10 mouse cellular contexts compared by ENCODE assay signal in genomic region chr17:83997778-83998177, GRCm38 (mm10).
DNase-seq lines count a peak whose midpoint lies in the region; ATAC-seq and TF ChIP-seq lines count a peak whose summit lies in the region.
"Had no signal": no experiment of that assay in that cellular context is flagged by ENCODE, and none has a peak within 500 bp of the region (broad histone marks: within the 10 kb centered on the region; RNA-seq: fewer than 3 reads in every experiment).

No protein-coding gene starts in this region.

- H3K36me3 ChIP-seq in testis, adult 2 months (ENCODE audit: control insufficient read depth, insufficient read depth, low read length), result no peaks in the 10 kb centered on the region
- H3K36me3 ChIP-seq: midbrain, embryonic 12.5 days had no signal

- peak; percentile 68 for DNase-seq in ovary, postnatal 14 days (ENCODE audit: low spot score)
- no peak for DNase-seq in ovary, postnatal 10 days (ENCODE audit: low spot score)
- no peak for DNase-seq in brain, embryonic 14.5 days (ENCODE audit: low read depth)
- peak; percentile 90 for DNase-seq in induced T-regulatory cell, adult 2 months (ENCODE audit: low read depth)
- peak; percentile 36 for DNase-seq in left cerebral cortex, adult 11 months (ENCODE audit: low spot score)
- no peak for DNase-seq in cerebellum, adult 8-10 months

- TF ChIP-seq CTCF in brain, embryonic 14.5 days (IDR thresholded peaks at IDR 0.05; ENCODE audit: borderline replicate concordance, extremely low read depth, insufficient read depth, insufficient read length), result peak; percentile 43; the same call in 1 of the 2 replicates
- peak; percentile 73; the same call in 1 of the 2 replicates for TF ChIP-seq CTCF in testis, adult 2 months (IDR thresholded peaks at IDR 0.05; ENCODE audit: control insufficient read depth, insufficient read depth, insufficient replicate concordance, low read depth, low read length)

- no peaks in the 10 kb centered on the region for H3K27me3 ChIP-seq in testis, adult 2 months (ENCODE audit: control insufficient read depth, insufficient read depth, low read length)
- H3K27me3 ChIP-seq: midbrain, embryonic 12.5 days had no signal

- peak; percentile 73 for ATAC-seq in megakaryocyte-erythroid progenitor cell, adult 5-6 weeks (replicated peaks; ENCODE audit: low FRiP score, low TSS enrichment, poor library complexity, severe bottlenecking)

- H3K27ac ChIP-seq in testis, adult 2 months (ENCODE audit: control insufficient read depth, insufficient read depth, low read depth, low read length), result no peak overlapping the region
- H3K27ac ChIP-seq: midbrain, embryonic 12.5 days had no signal

- no peak for TF ChIP-seq POLR2A in brain, embryonic 14.5 days (IDR thresholded peaks at IDR 0.05; ENCODE audit: borderline replicate concordance, extremely low read depth, insufficient read depth, insufficient read length, poor library complexity, severe bottlenecking)
- no peak for TF ChIP-seq POLR2A in testis, adult 2 months (IDR thresholded peaks at IDR 0.05; ENCODE audit: control insufficient read depth, low read depth, low read length)

- no peak overlapping the region for H3K4me3 ChIP-seq in testis, adult 2 months (ENCODE audit: control insufficient read depth, low read depth, low read length)
- H3K4me3 ChIP-seq: erythroblast, embryonic 14.5 days; midbrain, embryonic 12.5 days had no signal

- no peaks in the 10 kb centered on the region; the same call in 1 of the 2 replicates for H3K4me1 ChIP-seq in testis, adult 2 months (ENCODE audit: control insufficient read depth, insufficient read depth, low read length)
- H3K4me1 ChIP-seq: midbrain, embryonic 12.5 days had no signal

Comparison
In these comparisons a context has a peak if more than half of its experiments do, and no peak if none do; other contexts are left out.
1. DNase-seq: peak in ovary, postnatal 14 days (single experiment), induced T-regulatory cell, adult 2 months (single experiment) and left cerebral cortex, adult 11 months (single experiment); none in ovary, postnatal 10 days (single experiment), brain, embryonic 14.5 days (single experiment) and cerebellum, adult 8-10 months (single experiment).